Comparison of ENCODE assay signal across 19 mouse cellular contexts in the genomic region with DNA sequence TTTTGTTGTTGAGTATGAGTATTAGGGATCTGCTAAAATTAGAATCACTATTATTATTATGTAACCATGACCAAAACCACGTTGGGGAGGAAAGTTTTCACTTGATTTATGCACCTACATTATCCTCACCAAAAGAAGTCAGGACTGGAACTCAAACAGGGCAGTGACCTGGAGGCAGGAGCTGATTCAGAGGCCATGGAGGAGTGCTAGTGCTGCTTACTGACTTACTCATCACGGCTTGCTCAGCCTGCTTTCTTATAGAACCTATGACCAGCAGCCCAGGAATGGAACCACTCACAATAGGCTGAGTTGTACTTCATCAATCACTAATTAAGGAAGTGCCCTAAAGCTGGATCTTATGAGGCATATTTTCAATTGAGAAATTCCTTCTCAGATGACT.
"Had no signal": no experiment of that assay in that cellular context is flagged by ENCODE, and none has a peak within 500 bp of the region (broad histone marks: within the 10 kb centered on the region; RNA-seq: fewer than 3 reads in every experiment).

No protein-coding gene starts in this region.

- H3K27ac ChIP-seq: midbrain, embryonic 10.5 days; midbrain, embryonic 12.5 days; neural tube, embryonic 13.5 days; neural tube, embryonic 15.5 days; stomach, embryonic 15.5 days; stomach, postnatal 0 days had no signal

- H3K4me2 ChIP-seq: lung, embryonic 14.5 days; midbrain, embryonic 12.5 days; neural tube, embryonic 13.5 days; neural tube, embryonic 15.5 days; stomach, embryonic 15.5 days had no signal

- H3K9me3 ChIP-seq: midbrain, embryonic 10.5 days; midbrain, embryonic 12.5 days; neural tube, embryonic 13.5 days; neural tube, embryonic 15.5 days; stomach, embryonic 15.5 days had no signal

- ATAC-seq: midbrain, embryonic 16.5 days had no signal

- H3K36me3 ChIP-seq: midbrain, embryonic 10.5 days; midbrain, embryonic 12.5 days; neural tube, embryonic 13.5 days; neural tube, embryonic 15.5 days; stomach, embryonic 15.5 days had no signal

- H3K4me1 ChIP-seq: midbrain, embryonic 10.5 days; midbrain, embryonic 12.5 days; neural tube, embryonic 13.5 days; neural tube, embryonic 15.5 days; stomach, embryonic 15.5 days had no signal

- H3K9ac ChIP-seq: lung, embryonic 14.5 days; midbrain, embryonic 12.5 days; neural tube, embryonic 13.5 days; neural tube, embryonic 15.5 days; stomach, embryonic 15.5 days had no signal

- H3K27me3 ChIP-seq: midbrain, embryonic 12.5 days; neural tube, embryonic 13.5 days; neural tube, embryonic 15.5 days; stomach, embryonic 15.5 days had no signal

- H3K4me3 ChIP-seq: midbrain, embryonic 10.5 days; midbrain, embryonic 12.5 days; myocyte; neural tube, embryonic 13.5 days; neural tube, embryonic 15.5 days; stomach, embryonic 15.5 days had no signal

- DNase-seq: lung, adult 18-20 months; lung, embryonic 14.5 days; lung, postnatal 10 days; lung, postnatal 4 days; midbrain, embryonic 14.5 days; retina, postnatal 1 day; right cerebral cortex, adult 18-20 months; right cerebral cortex, postnatal 14 days; thymus, adult 2 months; thymus, postnatal 25 days; thymus, postnatal 4 days had no signal
